Mouse (Mus musculus): ENCODE measurements around the gene Pcsk5. TPM values are rescaled to one million over a fixed set of nuclear protein-coding genes. Genes with fewer than 3 reads are reported as not detected.

Gene Pcsk5
- total and polyA plus RNA-seq, 3 experiments, result not detected

- no peaks in the 10 kb centered on the region for H3K27me3 ChIP-seq (replicated peaks)
- no peak for DNase-seq (ENCODE audit: extremely low read depth)
- H3K9ac ChIP-seq (ENCODE audit: insufficient read depth, low read depth), result no peak overlapping the region
- H3K4me3 ChIP-seq (replicated peaks in 1 of 3; ENCODE audit: low read depth in 2 of 3, low read length in 2 of 3, poor library complexity in 1 of 3), result no peak overlapping the region
- H3K4me1 ChIP-seq (ENCODE audit: control insufficient read depth in 1 of 2, insufficient read depth in 2 of 2), result no peaks in the 10 kb centered on the region
- in situ Hi-C loops (cut with MboI; ENCODE audit: low pct_ligation_motif_present, low pct_unique_long_range_greater_than_20kb, low sequenced_read_pairs) (no loop called here), dilution Hi-C loops (cut with MboI; ENCODE audit: extremely low pct_ligation_motif_present, extremely low pct_unique_long_range_greater_than_20kb, low sequenced_read_pairs) (no loop called here)
- H3K79me2 ChIP-seq (replicated peaks; ENCODE audit: control insufficient read depth, extremely low read depth, insufficient read depth, poor library complexity, severe bottlenecking), result no peaks in the 10 kb centered on the region
- H3K27ac ChIP-seq (ENCODE audit: insufficient read depth, low read depth), result no peak overlapping the region
- H3K4me2 ChIP-seq (ENCODE audit: insufficient read depth, low read depth, poor library complexity, severe bottlenecking), result no peak overlapping the region
- no peaks in the 10 kb centered on the region for H3K36me3 ChIP-seq (replicated peaks in 1 of 2; ENCODE audit: control insufficient read depth in 1 of 2, insufficient read depth in 1 of 2, low read length in 1 of 2)
- no peaks in the 10 kb centered on the region for H3K9me3 ChIP-seq (replicated peaks; ENCODE audit: low read length)
- TF ChIP-seq MAX (IDR thresholded peaks at IDR 0.05; ENCODE audit: low read length) (no peak), CTCF (conservative IDR thresholded peaks at IDR 0.05 in 1 of 2, IDR thresholded peaks at IDR 0.05 in 1 of 2; ENCODE audit: low read depth in 2 of 2, low read length in 2 of 2) (no peak), USF2 (conservative IDR thresholded peaks at IDR 0.05; ENCODE audit: low read depth, low read length) (no peak), MEF2A (IDR thresholded peaks at IDR 0.05; ENCODE audit: borderline replicate concordance, low read depth, low read length) (no peak), POLR2A (IDR thresholded peaks at IDR 0.05; ENCODE audit: low read depth, low read length) (no peak), NRF1 (IDR thresholded peaks at IDR 0.05; ENCODE audit: low read depth, low read length) (no peak), ZNF384 (IDR thresholded peaks at IDR 0.05; ENCODE audit: low read depth, low read length) (no peak), MYC (IDR thresholded peaks at IDR 0.05; ENCODE audit: low read depth, low read length) (no peak), SMC3 (IDR thresholded peaks at IDR 0.05; ENCODE audit: low read depth, low read length) (no peak)
Measured at GRCm38 (mm10) chr19:17606093-17606492, 231.3 kb downstream of the Pcsk5 start.

GRCm38 (mm10) chr19:17603322-17603721 lies 234.1 kb downstream of the Pcsk5 start:
- H3K4me1 ChIP-seq (ENCODE audit: control insufficient read depth in 1 of 2, insufficient read depth in 2 of 2), result no peaks in the 10 kb centered on the region
- no peaks in the 10 kb centered on the region for H3K36me3 ChIP-seq (replicated peaks in 1 of 2; ENCODE audit: control insufficient read depth in 1 of 2, insufficient read depth in 1 of 2, low read length in 1 of 2)
- no peaks in the 10 kb centered on the region for H3K27me3 ChIP-seq (replicated peaks)
- H3K79me2 ChIP-seq (replicated peaks; ENCODE audit: control insufficient read depth, extremely low read depth, insufficient read depth, poor library complexity, severe bottlenecking), result no peaks in the 10 kb centered on the region
- H3K4me2 ChIP-seq (ENCODE audit: insufficient read depth, low read depth, poor library complexity, severe bottlenecking), result no peak overlapping the region
- H3K27ac ChIP-seq (ENCODE audit: insufficient read depth, low read depth), result no peak overlapping the region
- DNase-seq (ENCODE audit: extremely low read depth), result no peak
- TF ChIP-seq PAX5 (IDR thresholded peaks at IDR 0.05; ENCODE audit: low read length), result no peak
- TF ChIP-seq CTCF (conservative IDR thresholded peaks at IDR 0.05 in 1 of 2, IDR thresholded peaks at IDR 0.05 in 1 of 2; ENCODE audit: low read depth in 2 of 2, low read length in 2 of 2), result no peak
- TF ChIP-seq NELFE (IDR thresholded peaks at IDR 0.05; ENCODE audit: low read depth, low read length), result no peak
- no peak for TF ChIP-seq ELF1 (IDR thresholded peaks at IDR 0.05; ENCODE audit: low read depth, low read length)
- no peak for TF ChIP-seq TBP (conservative IDR thresholded peaks at IDR 0.05; ENCODE audit: low read depth, low read length)
- TF ChIP-seq NRF1 (IDR thresholded peaks at IDR 0.05; ENCODE audit: low read depth, low read length), result no peak
- TF ChIP-seq SMC3 (IDR thresholded peaks at IDR 0.05; ENCODE audit: low read depth, low read length), result no peak
- TF ChIP-seq ZMIZ1 (IDR thresholded peaks at IDR 0.05; ENCODE audit: low read depth, low read length), result no peak
- no peak for TF ChIP-seq MXI1 (IDR thresholded peaks at IDR 0.05; ENCODE audit: low read depth, low read length)
- no peak for TF ChIP-seq KAT2A (IDR thresholded peaks at IDR 0.05; ENCODE audit: insufficient replicate concordance, low read length)
- TF ChIP-seq MAZ (IDR thresholded peaks at IDR 0.05; ENCODE audit: low read depth, low read length), result no peak
- no peak for TF ChIP-seq MAFK (IDR thresholded peaks at IDR 0.05; ENCODE audit: insufficient replicate concordance, low read length)
- no peak for TF ChIP-seq GABPA (IDR thresholded peaks at IDR 0.05; ENCODE audit: insufficient replicate concordance, low read depth, low read length)
- TF ChIP-seq USF1 (IDR thresholded peaks at IDR 0.05; ENCODE audit: low read depth, low read length), result no peak
- no peak for TF ChIP-seq E2F4 (IDR thresholded peaks at IDR 0.05; ENCODE audit: insufficient replicate concordance, low read depth, low read length)
- TF ChIP-seq POLR2AphosphoS2 (IDR thresholded peaks at IDR 0.05; ENCODE audit: low read depth, low read length), result no peak
- TF ChIP-seq JUND (conservative IDR thresholded peaks at IDR 0.05; ENCODE audit: low read depth, low read length), result no peak
- H3K9ac ChIP-seq (ENCODE audit: insufficient read depth, low read depth), result no peak overlapping the region
- no peak overlapping the region for H3K4me3 ChIP-seq (replicated peaks in 1 of 3; ENCODE audit: low read depth in 2 of 3, low read length in 2 of 3, poor library complexity in 1 of 3)
- in situ Hi-C loops (cut with MboI; ENCODE audit: low pct_ligation_motif_present, low pct_unique_long_range_greater_than_20kb, low sequenced_read_pairs) (no loop called here), dilution Hi-C loops (cut with MboI; ENCODE audit: extremely low pct_ligation_motif_present, extremely low pct_unique_long_range_greater_than_20kb, low sequenced_read_pairs) (no loop called here)
- H3K9me3 ChIP-seq (replicated peaks; ENCODE audit: low read length), result no peaks in the 10 kb centered on the region
